Mouse (Mus musculus) CH12.LX (cell line): Measurements from ENCODE around the gene Frmd5. TPM values are rescaled to one million over a fixed set of nuclear protein-coding genes. Genes with fewer than 3 reads are reported as not detected.

Experiments
- DNase-seq: peaks from one replicate; pipeline ENCODE4 v3.0.0-alpha.2; 2013; ENCODE audit errors: extremely low read depth
- H3K27ac ChIP-seq: 2 replicates; pipeline ENCODE4 v1.5.1; 2012; ENCODE audit warnings: low read depth, mild to moderate bottlenecking, control low read depth, moderate library complexity; ENCODE audit not compliant: insufficient read depth
- H3K27me3 ChIP-seq: replicated peaks from 2 replicates; pipeline ENCODE3; 2012; ENCODE audit warnings: inconsistent platforms
- H3K36me3 ChIP-seq, 2 experiments: replicated peaks in 1 of 2; 2 replicates each; pipeline versions ENCODE3 to v1.6.1; 2012; ENCODE audit warnings: inconsistent platforms in 1 of 2, low read length in 1 of 2, mild to moderate bottlenecking in 1 of 2, mixed read lengths in 1 of 2, moderate library complexity in 1 of 2; ENCODE audit not compliant: control insufficient read depth in 1 of 2, insufficient read depth in 1 of 2
- H3K4me1 ChIP-seq, 2 experiments: 2 replicates each; pipeline ENCODE4 v1.6.1; 2012; ENCODE audit warnings: inconsistent platforms in 1 of 2, moderate library complexity in 1 of 2; ENCODE audit not compliant: insufficient read depth in 2 of 2, control insufficient read depth in 1 of 2
- H3K4me2 ChIP-seq: 2 replicates; pipeline ENCODE4 v1.6.1; 2012; ENCODE audit warnings: low read depth, mild to moderate bottlenecking, control low read depth; ENCODE audit not compliant: poor library complexity, insufficient read depth, severe bottlenecking
- H3K4me3 ChIP-seq, 3 experiments: fragments of 150-350 bp in 1 of 3; sonication (generic) in 1 of 3; replicated peaks in 1 of 3; 2 replicates each; pipeline versions ENCODE3 to v1.5.1; 2011 to 2012; ENCODE audit warnings: low read depth in 2 of 3, low read length in 2 of 3, mild to moderate bottlenecking in 2 of 3, moderate library complexity in 2 of 3, control low read depth in 1 of 3, improper control_type of control experiment in 1 of 3, inconsistent platforms in 1 of 3, mixed read lengths in 1 of 3; ENCODE audit not compliant: poor library complexity in 1 of 3
- H3K79me2 ChIP-seq: replicated peaks from 2 replicates; pipeline ENCODE4 v1.6.1; 2012; ENCODE audit warnings: mild to moderate bottlenecking, moderate library complexity; ENCODE audit not compliant: control insufficient read depth, poor library complexity, insufficient read depth, severe bottlenecking; ENCODE audit errors: extremely low read depth
- H3K9ac ChIP-seq: 2 replicates; pipeline ENCODE4 v1.6.1; 2012; ENCODE audit warnings: low read depth, mild to moderate bottlenecking, control low read depth, moderate library complexity; ENCODE audit not compliant: insufficient read depth
- H3K9me3 ChIP-seq: replicated peaks from 2 replicates; pipeline ENCODE3; 2012; ENCODE audit warnings: low read length, inconsistent platforms, mixed read lengths
- BHLHE40 ChIP-seq: IDR thresholded peaks from 2 replicates; pipeline ENCODE4 v1.6.1; 2011; ENCODE audit warnings: mild to moderate bottlenecking, low read depth, low read length, improper control_type of control experiment
- CTCF ChIP-seq, 2 experiments: IDR thresholded peaks in 1 of 2; conservative IDR thresholded peaks in 1 of 2; 2 replicates each; pipeline ENCODE4 v1.5.1; 2011 to 2012; ENCODE audit warnings: low read depth in 2 of 2, low read length in 2 of 2, improper control_type of control experiment in 1 of 2, inconsistent platforms in 1 of 2, mild to moderate bottlenecking in 1 of 2, moderate library complexity in 1 of 2
- ELF1 ChIP-seq: IDR thresholded peaks from 2 replicates; pipeline ENCODE4 v1.6.1; 2014; ENCODE audit warnings: low read depth, mild to moderate bottlenecking, inconsistent platforms, low read length, improper control_type of control experiment
- EP300 ChIP-seq: IDR thresholded peaks from 2 replicates; pipeline ENCODE4 v1.6.1; 2011; ENCODE audit warnings: low read length, improper control_type of control experiment
- ETS1 ChIP-seq: conservative IDR thresholded peaks from 2 replicates; pipeline ENCODE4 v1.6.1; 2012; ENCODE audit warnings: low read depth, mild to moderate bottlenecking, inconsistent platforms, low read length, improper control_type of control experiment, moderate library complexity
- JUN ChIP-seq: IDR thresholded peaks from 2 replicates; pipeline ENCODE4 v1.6.1; 2011; ENCODE audit warnings: low read depth, mild to moderate bottlenecking, low read length, improper control_type of control experiment, moderate library complexity; ENCODE audit not compliant: insufficient read depth
- KAT2A ChIP-seq: IDR thresholded peaks from 2 replicates; pipeline ENCODE4 v1.6.1; 2012; ENCODE audit warnings: low read length, improper control_type of control experiment, inconsistent platforms; ENCODE audit not compliant: insufficient replicate concordance
- MAFK ChIP-seq: IDR thresholded peaks from 2 replicates; pipeline ENCODE4 v1.6.1; 2011; ENCODE audit warnings: low read length, improper control_type of control experiment; ENCODE audit not compliant: insufficient replicate concordance
- MAX ChIP-seq: IDR thresholded peaks from 2 replicates; pipeline ENCODE4 v1.6.1; 2011; ENCODE audit warnings: low read length, improper control_type of control experiment
- MAZ ChIP-seq: IDR thresholded peaks from 2 replicates; pipeline ENCODE4 v1.6.1; 2012; ENCODE audit warnings: low read depth, mild to moderate bottlenecking, inconsistent platforms, low read length, improper control_type of control experiment, moderate library complexity
- MEF2A ChIP-seq: IDR thresholded peaks from 2 replicates; pipeline ENCODE4 v1.6.1; 2014; ENCODE audit warnings: low read depth, mild to moderate bottlenecking, inconsistent platforms, low read length, improper control_type of control experiment, borderline replicate concordance
- MYC ChIP-seq: IDR thresholded peaks from 2 replicates; pipeline ENCODE4 v1.6.1; 2011; ENCODE audit warnings: low read depth, mild to moderate bottlenecking, improper control_type of control experiment, low read length
- NELFE ChIP-seq: IDR thresholded peaks from 2 replicates; pipeline ENCODE4 v1.6.1; 2011; ENCODE audit warnings: low read depth, low read length, improper control_type of control experiment
- POLR2A ChIP-seq: IDR thresholded peaks from 2 replicates; pipeline ENCODE4 v1.6.1; 2011; ENCODE audit warnings: low read depth, mild to moderate bottlenecking, improper control_type of control experiment, low read length
- SIN3A ChIP-seq: IDR thresholded peaks from 2 replicates; pipeline ENCODE4 v1.6.1; 2012; ENCODE audit warnings: low read length, improper control_type of control experiment, inconsistent platforms
- TBP ChIP-seq: conservative IDR thresholded peaks from 2 replicates; pipeline ENCODE4 v1.6.1; 2011; ENCODE audit warnings: low read depth, low read length, improper control_type of control experiment
- TCF12 ChIP-seq: IDR thresholded peaks from 2 replicates; pipeline ENCODE4 v1.6.1; 2014; ENCODE audit warnings: low read depth, mild to moderate bottlenecking, inconsistent platforms, low read length, improper control_type of control experiment
- USF2 ChIP-seq: conservative IDR thresholded peaks from 2 replicates; pipeline ENCODE4 v1.6.1; 2011; ENCODE audit warnings: low read depth, low read length, improper control_type of control experiment
- ZC3H11A ChIP-seq: IDR thresholded peaks from 2 replicates; pipeline ENCODE4 v1.6.1; 2012; ENCODE audit warnings: low read depth, mild to moderate bottlenecking, inconsistent platforms, low read length, improper control_type of control experiment
- dilution Hi-C: fragments of 300-500 bp; cut with MboI; formaldehyde crosslinking; loops from 2 replicates; pipeline ENCODE4 v1.14.3; 2020; ENCODE audit warnings: low sequenced_read_pairs; ENCODE audit not compliant: extremely low pct_unique_long_range_greater_than_20kb, extremely low pct_ligation_motif_present
- in situ Hi-C: fragments of 300-500 bp; cut with MboI; formaldehyde crosslinking; loops from 3 replicates; pipeline ENCODE4 v1.14.3; 2019; ENCODE audit warnings: low sequenced_read_pairs, low pct_ligation_motif_present, low pct_unique_long_range_greater_than_20kb, mixed read lengths
- polyA plus RNA-seq: library from polyadenylated mRNA; unstranded; fragments of >175 nt; gene quantifications from 2 replicates; pipeline ENCODE4 v1.2.1, GENCODE M21; 2012; ENCODE audit warnings: low read depth; ENCODE audit not compliant: insufficient read length
- total RNA-seq, 2 experiments: library from RNA; depleted of rRNA; stranded (reverse); fragments of 300-350 nt in 1 of 2; fragments of >200 nt in 1 of 2; gene quantifications; 2 replicates each; pipeline ENCODE4 v1.2.3; 2012 to 2014

Gene Frmd5
- total and polyA plus RNA-seq, 3 experiments = 1.9 to 3.5 (median 3.2) TPM

GRCm38 (mm10) chr2:121719000-121719399 is 87.9 kb downstream of the Frmd5 start:
- peaks cover 4% of the 10 kb centered on the region for H3K9me3 ChIP-seq
- no peaks in the 10 kb centered on the region for H3K36me3 ChIP-seq
- no peak overlapping the region for H3K4me2 ChIP-seq
- no peaks in the 10 kb centered on the region for H3K27me3 ChIP-seq
- TF ChIP-seq SIN3A (no peak), MAZ (no peak), ELF1 (no peak), EP300 (no peak), MAFK (no peak), TCF12 (no peak), ZC3H11A (no peak), MEF2A (no peak), KAT2A (no peak), MAX (no peak), JUN (no peak), ETS1 (no peak), NELFE (no peak), TBP (no peak)
- no peaks in the 10 kb centered on the region for H3K4me1 ChIP-seq
- no peak overlapping the region for H3K4me3 ChIP-seq
- no peak for DNase-seq
- no peak overlapping the region for H3K9ac ChIP-seq
- no peak overlapping the region for H3K27ac ChIP-seq
- dilution Hi-C loops (no loop called here), in situ Hi-C loops (no loop called here)
- H3K79me2 ChIP-seq = no peaks in the 10 kb centered on the region

GRCm38 (mm10) chr2:121717133-121717532 is 89.8 kb downstream of the Frmd5 start:
- H3K27me3 ChIP-seq = no peaks in the 10 kb centered on the region
- H3K79me2 ChIP-seq = no peaks in the 10 kb centered on the region
- TF ChIP-seq POLR2A (no peak), CTCF (conservative IDR thresholded peaks at IDR 0.05 in 1 of 2, IDR thresholded peaks at IDR 0.05 in 1 of 2; ENCODE audit: low read depth in 2 of 2, low read length in 2 of 2) (no peak), BHLHE40 (no peak), USF2 (no peak), ELF1 (no peak), MYC (no peak)
- no peak overlapping the region for H3K9ac ChIP-seq
- H3K27ac ChIP-seq = no peak overlapping the region
- H3K4me1 ChIP-seq = peaks cover 0 to 11% of the 10 kb centered on the region in 2 experiments; a peak in 2 of 4 replicates
- H3K36me3 ChIP-seq = no peaks in the 10 kb centered on the region
- H3K4me3 ChIP-seq = no peak overlapping the region
- in situ Hi-C loops (no loop called here), dilution Hi-C loops (no loop called here)
- no peak overlapping the region for H3K4me2 ChIP-seq
- peaks cover 4% of the 10 kb centered on the region for H3K9me3 ChIP-seq
- DNase-seq = no peak
